Mouse (Mus musculus) cerebral cortex, adult 2 months (tissue): Measurements from ENCODE around the gene Ergic2.

Source experiments
- WGBS: fragments of 180-500 bp; shearing (Covaris S2); methylation state at CpG from one replicate; pipeline ENCODE4 v1.1.7; 2018; 5-methylcytosine and 5-hydroxymethylcytosine counted together

Gene Ergic2

DNA sequence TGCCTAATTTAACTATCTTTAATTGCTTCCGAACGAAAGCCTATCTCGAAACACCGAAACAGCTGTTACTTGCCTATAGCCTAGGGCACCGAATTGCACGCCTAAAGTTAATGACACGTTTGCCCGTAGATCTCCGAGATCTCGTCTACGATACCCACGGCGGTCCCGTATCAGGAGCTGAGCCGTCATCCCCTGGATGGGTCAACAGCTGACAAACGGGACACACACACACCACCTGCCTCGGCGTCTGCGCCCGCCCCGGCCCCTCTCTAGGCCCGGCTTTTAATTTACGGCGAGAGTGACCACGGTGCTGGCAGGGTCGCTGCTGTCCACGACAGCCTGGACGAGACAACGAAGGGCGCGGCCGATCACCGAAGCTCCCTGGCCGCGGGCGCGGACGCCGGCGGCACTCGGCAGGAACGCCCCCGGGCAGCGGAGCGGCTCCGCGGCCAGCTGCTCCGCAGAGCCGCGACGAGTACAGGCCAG is 740 bp downstream of the Ergic2 start:
- under 1% methylated on average over 51 of the region's 51 CpGs for WGBS

DNA sequence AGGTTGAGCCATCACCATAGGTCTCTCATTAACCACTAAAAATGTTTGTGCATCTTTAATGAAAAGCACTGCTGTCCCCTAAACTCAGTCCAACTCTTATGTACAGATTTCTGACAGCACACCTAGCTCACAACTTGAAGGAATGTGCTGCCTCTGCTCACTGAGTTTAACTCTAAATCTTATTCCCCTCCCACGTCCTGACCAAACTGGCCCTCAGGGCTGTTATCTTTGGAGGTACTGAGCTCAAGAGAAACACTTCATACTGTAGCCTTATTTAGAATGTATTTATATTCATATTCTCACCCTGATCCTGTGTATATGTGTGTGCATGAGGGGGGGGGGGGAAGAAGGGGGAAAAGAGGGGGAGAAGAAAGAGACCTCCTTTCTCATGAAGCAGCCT is 4.7 kb downstream of the Ergic2 start:
- WGBS = 65% methylated on average over 1 of the region's 1 CpGs

DNA sequence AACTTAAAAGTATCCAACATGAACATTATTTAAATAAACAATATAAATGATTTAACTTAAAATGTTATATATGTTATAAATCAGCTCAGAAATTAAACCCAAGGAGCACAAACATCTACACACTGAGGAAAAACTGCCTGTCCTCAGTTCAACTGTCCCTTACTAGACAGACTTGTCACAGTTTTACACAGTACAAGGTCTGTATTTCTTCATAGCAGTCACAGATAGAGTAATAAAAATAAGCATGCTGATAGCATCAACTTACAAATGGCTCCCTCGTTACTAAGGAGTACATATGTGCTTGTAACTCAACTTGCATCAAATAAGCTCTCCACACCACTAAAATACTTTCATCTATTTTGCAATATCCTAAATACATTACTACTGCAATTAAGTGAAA is 7.0 kb downstream of the Ergic2 start:
- 62% methylated on average over 1 of the region's 1 CpGs for WGBS

- WGBS = 88% methylated on average over 3 of the region's 3 CpGs
Measured at GRCm38 (mm10) chr6:148199729-148200128, 12.4 kb downstream of the Ergic2 start.

DNA sequence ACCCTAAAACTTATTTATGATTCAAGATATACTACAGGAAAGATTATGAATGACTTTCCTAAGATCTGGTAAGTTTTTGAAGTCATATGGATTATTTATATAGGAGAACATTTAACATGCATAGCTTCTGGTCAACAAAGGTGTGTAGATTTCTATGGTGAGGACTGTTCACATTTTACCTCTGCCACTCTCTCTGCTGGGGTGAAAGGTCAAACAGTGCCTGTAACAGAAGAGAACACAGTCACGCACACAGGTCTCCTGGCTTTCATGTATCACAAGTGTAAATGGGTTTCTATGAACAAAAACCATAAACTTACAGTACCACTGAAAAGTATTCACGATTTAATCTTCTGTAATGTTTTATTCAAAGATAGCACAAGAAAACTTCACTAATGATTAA is 13.0 kb downstream of the Ergic2 start:
- 92% methylated on average over 2 of the region's 2 CpGs for WGBS

DNA sequence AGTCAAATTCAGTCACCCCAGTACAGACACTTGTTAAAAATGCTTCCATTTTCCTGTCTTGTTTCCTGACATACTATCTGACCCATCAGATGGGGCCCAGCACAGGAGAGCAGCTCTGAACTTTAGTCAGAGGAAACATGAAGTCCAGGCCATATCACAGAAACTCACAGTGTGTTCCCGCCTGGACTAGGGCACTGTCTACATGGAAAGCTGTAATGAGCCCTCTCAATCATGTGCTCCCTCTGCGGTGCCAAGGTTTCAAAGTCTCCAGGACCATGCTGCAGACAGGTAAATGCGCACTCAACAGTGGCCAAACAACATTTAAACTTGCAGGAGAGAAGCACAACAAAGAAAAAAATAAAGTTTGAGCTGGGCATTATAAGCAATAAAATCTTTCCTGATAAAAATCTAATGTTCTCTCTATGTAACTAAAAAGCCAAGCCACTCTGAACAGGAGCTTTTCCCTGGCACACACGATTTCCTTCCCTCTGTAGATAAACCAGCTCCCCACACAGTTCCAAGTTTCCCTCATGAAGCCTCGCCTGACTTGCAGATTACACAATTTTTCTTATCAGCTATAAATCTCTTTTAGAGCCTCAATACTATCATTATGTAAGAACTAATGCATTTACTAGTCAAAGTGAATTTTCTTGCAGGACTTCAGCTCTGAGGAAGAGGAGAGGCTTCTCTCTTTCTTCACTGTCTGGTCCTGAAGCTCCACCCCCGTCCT is 18.0 kb downstream of the Ergic2 start:
- 81% methylated on average over 6 of the region's 6 CpGs for WGBS

GRCm38 (mm10) chr6:148185694-148186093 is 26.5 kb downstream of the Ergic2 start:
- WGBS = 86% methylated on average over 1 of the region's 1 CpGs

DNA sequence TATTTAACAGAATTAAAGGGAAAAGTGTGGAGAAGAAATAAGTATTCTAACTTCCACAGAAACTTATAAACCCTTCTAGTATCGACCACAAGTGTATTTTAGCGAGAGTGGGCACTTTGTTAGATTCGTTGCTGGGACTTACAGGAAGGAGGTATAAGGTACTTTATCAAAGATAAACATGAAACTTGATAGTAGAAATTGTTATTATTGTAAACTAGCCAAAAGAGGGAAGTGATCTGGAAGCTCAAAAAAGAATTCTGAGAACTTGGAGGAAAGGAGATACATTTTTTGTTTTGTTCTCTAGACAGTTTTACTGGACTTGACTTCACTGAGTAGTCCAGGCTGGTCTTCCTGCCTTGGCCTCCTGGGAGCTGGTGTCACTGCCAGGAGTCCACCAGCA is 39.3 kb downstream of the Ergic2 start:
- 88% methylated on average over 3 of the region's 3 CpGs for WGBS

- 74% methylated on average over 4 of the region's 4 CpGs for WGBS
Measured at GRCm38 (mm10) chr6:148152305-148152704, 59.9 kb downstream of the Ergic2 start.

DNA sequence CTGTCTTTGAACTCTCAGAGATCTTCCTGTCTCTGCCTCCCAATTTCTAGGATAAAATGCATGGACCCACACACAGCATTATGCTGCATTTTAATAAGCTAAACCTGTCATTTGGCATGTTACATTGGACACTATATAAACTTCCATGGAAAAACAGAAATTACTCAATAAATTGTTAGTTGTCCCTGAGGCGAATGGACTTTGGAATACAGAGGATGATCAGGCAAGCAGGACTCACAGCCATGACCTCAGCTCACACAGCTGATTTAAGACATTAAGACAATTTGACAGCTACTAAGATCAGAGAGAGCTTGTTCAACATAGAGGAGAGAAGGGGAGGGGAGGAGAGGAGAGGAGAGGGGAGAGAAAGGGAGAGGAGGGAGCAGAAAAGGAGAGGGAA is 69.8 kb downstream of the Ergic2 start:
- WGBS = 98% methylated on average over 1 of the region's 1 CpGs

DNA sequence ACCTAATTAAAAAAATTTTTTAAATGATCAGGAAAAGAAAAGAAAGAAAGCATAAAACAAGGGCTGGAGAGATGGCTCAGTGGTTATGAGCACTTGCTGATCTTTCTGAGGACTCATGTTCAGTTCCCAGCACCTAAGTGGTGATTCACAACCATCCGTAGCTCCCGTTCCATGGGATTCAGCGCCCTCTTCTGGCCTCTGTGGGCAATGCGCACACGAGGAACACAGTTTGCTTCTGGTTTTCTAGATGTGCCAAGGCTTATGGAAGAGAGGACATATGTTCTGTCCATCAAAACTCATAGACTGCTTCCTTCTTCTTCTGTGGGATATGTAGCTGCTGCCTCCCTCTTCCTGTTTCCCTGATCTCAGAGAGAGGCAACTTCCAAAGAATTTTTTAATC is 70.3 kb downstream of the Ergic2 start:
- 84% methylated on average over 5 of the region's 5 CpGs for WGBS

DNA sequence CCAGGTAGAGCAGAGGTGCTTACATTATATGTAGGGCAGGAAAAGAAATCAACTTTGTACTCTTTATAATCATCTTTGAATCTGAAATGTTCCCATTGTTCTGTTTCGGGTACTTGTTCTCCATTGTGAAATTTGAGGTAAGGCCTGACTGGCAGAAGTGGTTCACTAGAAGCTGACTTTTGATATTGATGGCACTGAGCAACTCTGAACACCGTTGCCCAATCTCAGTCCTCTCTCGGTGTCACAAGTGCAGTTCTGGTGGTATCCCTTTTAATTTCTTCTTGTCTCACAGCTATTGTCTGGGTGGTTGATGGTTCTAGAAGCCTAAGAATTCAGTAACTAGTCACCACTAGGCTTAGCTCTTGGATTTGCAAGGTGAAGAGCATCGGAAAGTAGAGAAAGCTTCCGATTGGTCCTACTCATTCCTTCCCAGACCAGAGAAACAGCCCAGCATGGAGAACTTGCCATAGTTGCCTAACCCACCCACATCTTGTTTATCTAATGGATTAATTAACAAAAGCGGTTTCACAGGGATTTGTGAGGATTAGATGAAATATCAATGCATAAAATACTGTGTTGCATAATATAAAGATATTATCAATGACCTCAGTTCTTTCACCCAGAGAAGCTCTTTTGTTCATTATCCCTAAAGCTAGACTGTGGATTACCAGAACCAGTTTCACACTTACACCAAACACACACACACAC is 72.7 kb downstream of the Ergic2 start:
- WGBS = 93% methylated on average over 6 of the region's 6 CpGs

DNA sequence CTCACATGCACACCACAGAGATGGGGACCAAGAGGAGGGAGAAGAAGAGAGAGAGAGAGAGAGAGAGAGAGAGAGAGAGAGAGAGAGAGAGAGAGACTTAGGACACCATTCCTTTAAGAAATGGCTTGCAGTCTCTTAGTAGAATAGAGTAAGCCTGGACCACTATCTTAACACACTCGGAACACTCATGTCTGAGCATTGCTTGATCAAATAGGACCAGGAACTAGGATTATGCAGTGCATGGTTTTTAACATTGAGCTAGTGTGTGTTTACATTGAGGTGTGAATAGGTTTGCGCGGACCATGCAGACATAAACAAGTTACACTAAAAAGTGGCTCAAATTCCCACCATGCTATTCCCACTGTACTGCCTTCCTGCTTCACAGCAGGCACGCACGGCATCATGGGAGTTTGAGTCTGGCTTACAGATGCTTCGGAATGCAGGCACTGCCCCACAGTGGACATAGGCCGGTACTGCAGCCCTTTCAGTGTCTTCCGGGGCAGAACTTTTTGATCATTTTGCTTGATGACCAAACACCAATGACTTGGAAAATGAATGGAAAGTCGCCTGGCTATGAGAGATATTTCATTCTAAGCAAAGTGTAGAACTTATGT is 76.3 kb downstream of the Ergic2 start:
- WGBS = 24% methylated on average over 9 of the region's 9 CpGs

GRCm38 (mm10) chr6:148132314-148132713 is 79.9 kb downstream of the Ergic2 start:
- 73% methylated on average over 10 of the region's 10 CpGs for WGBS
